Mouse (Mus musculus) heart, postnatal 0 days (tissue): ENCODE data around the gene Rybp.

Source experiments
- CTCF ChIP-seq: IDR thresholded peaks from 2 replicates; pipeline ENCODE4 v1.5.1; 2016; ENCODE audit warnings: antibody characterized with exemption, control low read depth, low read depth
- EP300 ChIP-seq: IDR thresholded peaks from 2 replicates; pipeline ENCODE4 v1.6.1; 2016; ENCODE audit warnings: antibody characterized with exemption, low read depth

DNA sequence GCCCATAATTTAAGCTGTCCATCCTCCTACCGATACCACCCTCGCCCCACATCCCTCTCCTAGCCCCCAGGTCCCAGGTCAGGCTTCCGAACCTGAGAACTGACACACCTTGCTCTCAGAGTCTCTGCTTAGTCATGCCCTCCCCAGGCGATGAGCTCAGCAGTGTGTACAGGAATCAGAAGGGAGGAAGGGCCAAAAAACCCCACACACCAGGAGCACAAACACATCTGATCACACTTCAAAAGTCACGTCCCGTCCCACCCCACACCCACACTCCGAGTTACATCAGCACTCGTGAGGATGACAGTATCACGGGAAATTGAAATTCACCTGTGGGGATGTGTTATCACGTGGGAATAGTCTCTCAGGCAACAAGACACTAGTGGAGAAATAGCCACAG, 97.0 kb downstream of the Rybp start:
- TF ChIP-seq CTCF: no peak
- no peak for TF ChIP-seq EP300
